Mouse (Mus musculus): Measurements from ENCODE around the gene Sept12.

DNA sequence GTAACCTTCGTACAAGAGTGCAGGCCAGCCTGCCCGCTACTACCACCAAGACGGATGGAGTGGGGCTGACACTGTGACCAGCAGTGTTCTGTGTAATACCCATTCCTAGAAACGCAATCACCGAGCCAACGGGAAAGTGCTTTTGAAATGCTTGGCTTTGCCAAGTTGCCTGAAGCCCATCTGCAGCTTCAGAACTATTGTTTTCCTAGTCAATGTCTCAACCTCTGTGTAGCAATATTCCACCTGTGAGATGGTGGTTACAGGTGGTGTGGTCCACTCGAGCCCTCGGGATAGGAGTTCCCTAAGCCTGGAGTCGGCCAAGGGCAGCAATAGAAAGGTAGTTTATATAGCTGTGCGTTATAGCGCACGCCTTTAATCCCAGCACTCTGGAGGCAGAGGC lies 12.9 kb downstream of the Sept12 start:
- TF ChIP-seq GATA1 (IDR thresholded peaks at IDR 0.05; ENCODE audit: borderline replicate concordance, low read length) (no peak), FLI1 (IDR thresholded peaks at IDR 0.05; ENCODE audit: low read length) (no peak)

All from megakaryocyte, embryonic 14.5 days (primary cell).